Mouse (Mus musculus) spleen, postnatal 14 days (tissue): ENCODE measurements at regions not wholly inside any gene's neighbourhood (a gene's known extent, or its start where the extent isn't known, plus 50 kb on each side); places are given as distances from the start of the nearest gene placed in this dataset.
"Not testable (repeated sequence)": the region's sequence is repeated elsewhere in the genome, so short reads cannot be mapped to it uniquely, and the experiment has no call there.

Source experiments
- DNase-seq, 2 experiments: peaks; one replicate each; pipeline ENCODE4 v3.0.0; 2021 to 2022; ENCODE audit warnings: low spot score in 2 of 2

DNA sequence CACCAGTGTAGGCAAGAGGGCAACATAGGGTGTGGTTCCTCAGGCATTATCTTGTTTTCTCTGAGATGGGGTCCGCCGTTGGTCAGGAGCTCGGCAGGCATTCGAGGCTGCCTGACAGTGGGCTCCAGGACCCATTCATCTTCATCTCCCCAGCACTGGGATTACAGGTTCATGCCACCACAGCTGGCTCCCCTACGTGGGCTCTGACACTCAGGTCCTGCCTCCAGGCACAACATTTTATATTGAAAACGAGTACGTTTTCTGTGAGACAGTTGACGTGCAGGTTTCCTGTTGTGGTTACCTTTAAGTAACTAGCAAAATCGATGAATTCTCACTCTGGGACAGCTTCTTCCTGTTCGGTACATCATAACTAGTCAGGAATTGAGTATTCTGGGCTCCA lies 157.3 kb upstream of the Arglu1 start:
- no peak for DNase-seq

DNA sequence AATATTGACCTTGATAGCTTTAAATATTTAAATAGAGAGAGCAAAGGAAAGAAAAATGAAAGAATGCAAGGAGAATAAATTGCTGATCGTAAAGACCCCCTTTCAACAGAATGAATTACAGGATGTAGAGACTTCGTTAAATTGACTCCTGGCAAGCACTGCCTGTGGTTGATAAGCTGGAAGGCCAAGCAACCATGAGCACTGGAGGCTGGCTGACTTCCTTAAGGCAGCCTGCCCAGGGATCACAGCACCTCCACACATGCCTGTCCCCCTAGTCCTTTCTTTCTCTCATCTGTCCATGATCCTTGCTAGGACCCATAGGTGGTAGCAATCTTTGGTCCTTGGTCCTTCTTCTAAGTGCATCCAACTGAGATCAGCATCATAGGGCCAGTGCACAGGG lies 152.0 kb upstream of the Arglu1 start:
- DNase-seq = no peak

DNA sequence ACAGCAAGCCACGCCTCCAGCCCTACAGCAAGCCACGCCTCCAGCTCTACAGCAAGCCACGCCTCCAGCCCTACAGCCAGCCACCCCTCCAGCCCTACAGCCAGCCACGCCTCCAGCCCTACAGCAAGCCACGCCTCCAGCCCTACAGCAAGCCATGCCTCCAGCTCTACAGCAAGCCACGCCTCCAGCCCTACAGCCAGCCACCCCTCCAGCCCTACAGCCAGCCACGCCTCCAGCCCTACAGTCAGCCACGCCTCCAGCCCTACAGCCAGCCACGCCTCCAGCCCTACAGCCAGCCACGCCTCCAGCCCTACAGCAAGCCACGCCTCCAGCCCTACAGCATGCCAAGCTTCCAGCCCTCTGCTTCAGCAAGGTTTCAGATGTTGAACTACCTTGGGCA lies 145.8 kb upstream of the Arglu1 start:
- DNase-seq = not testable (repeated sequence)

DNA sequence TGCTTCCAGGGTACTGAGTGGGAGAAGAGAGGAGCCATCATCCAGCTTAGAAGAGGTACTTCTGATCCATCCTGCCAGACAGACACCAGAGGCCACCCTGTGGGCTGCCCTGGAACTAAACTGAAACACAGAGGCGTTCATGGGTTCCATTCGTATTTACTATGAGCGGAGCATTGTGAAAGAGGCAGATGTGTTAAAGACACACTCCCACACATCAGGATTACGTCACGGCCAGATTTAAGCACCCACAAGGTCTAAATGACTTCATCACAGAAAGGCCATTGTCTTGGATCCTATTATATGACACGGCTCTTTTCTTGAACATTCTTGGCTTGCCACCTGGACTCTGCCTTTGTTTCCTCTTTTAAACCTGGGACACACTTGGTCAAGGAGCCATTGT lies 141.0 kb upstream of the Arglu1 start:
- DNase-seq = no peak

DNA sequence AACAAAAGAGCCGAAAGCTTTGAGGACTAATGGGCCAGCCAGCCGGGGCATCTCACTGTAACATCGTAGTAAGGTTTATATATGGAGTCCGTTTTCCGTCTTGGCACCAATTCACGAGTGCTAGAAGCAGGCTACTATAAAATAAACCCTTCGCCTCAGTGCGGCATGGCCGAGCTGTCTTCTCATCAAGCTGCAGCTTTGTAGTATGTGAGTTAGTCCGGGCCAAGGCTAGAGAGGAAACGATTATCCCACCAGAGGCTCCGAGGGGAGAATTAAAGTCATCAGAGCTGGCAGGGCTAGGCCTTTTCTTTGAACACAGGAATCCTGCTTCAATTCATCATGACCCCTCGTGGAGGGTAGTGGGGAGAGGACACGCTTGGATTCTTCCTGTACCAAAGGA lies 138.9 kb upstream of the Arglu1 start:
- no peak for DNase-seq

DNA sequence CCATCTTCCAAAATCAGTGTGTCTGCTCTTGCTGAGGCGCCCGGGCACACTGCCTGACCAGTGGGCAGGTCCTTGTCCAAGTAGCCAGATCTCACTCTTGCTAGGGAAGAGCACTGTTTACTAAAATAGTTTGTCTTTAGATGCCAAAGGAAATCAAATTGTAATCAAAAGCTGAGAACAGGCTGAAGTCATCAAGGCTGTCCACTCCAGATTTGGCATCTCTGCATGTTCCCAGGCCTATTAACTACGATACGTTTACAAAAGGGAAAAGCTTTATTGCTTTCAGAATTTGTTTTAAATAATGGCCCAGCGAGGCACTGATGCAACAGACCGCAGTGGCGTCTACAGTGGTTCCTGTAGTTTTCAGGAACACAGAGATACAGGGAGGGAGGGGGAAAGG lies 137.2 kb upstream of the Arglu1 start:
- no peak for DNase-seq

DNA sequence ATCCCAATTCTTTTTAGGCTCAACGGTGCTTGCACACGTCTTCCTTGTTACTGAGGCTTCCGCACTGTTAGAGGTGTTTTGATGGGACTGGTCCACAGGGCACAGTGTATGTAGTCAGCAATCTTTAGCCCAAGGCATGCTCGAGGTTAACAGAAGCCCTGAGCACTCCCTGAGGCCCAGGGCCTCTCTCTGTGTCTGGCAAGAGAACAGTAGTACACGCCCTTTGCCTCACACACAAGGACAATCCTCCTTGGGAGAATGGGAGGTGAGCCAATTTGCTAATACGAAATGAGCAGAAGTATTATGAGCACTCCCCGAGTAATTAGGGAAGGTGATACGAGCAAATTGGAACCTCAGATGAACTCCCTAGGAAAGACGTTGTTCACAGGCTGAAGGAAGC lies 136.5 kb upstream of the Arglu1 start:
- no peak for DNase-seq

DNA sequence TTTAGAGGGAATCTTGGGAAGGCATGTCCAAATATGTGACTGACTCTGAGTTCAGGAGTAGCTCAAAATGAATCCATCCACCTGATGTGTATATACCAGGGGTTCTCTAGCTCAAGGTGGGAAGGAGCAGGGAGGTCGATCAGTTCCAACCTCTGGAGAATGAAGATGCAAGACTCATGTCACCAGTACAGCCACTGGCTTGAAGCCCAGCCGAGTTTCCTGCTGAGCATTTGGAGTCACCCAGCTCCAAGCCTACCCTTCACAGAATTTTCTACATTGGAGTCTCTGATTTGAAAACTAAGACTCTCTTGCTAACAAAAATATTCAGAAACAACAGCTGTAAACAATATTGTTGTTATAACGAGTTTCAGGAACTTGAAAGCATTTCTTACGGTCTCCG lies 134.6 kb upstream of the Arglu1 start:
- no peak for DNase-seq

DNA sequence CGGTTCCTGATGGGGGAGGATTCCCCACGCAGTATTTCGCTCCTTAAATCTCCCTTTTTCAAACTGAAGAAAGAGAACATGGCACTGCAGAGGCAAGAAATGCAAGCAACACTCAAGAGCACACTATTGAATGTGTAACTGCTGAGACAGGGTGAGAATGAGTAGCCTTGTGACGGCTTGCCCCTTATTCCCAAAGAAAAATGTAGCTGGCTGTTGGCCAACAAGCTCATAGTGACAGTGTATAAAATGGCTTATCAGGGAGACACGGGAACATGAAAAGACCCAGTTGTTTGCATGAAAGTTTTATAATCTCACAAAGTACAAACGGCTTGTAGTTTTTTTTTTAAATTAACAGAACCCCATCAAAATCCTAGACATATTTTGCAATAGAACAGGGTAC lies 130.8 kb upstream of the Arglu1 start:
- no peak for DNase-seq

DNA sequence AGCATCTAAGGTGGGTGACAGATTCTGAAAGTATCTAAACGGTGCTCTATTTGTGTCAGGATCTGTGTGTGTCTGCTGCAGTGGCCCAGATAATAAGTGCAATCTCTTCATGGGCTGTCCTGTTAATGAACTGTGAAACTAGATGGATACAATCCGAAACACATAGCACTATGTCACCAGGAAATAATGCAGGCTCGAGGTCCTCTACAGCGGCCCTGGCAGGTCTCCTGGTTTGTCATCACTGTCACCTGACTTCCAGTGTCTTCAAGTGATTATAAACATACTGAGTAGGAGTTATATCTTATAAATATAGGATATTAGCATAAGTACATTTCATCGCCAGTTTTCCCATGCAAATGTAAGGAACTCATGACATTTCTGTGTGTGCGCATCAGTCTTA lies 130.3 kb upstream of the Arglu1 start:
- DNase-seq = no peak

DNA sequence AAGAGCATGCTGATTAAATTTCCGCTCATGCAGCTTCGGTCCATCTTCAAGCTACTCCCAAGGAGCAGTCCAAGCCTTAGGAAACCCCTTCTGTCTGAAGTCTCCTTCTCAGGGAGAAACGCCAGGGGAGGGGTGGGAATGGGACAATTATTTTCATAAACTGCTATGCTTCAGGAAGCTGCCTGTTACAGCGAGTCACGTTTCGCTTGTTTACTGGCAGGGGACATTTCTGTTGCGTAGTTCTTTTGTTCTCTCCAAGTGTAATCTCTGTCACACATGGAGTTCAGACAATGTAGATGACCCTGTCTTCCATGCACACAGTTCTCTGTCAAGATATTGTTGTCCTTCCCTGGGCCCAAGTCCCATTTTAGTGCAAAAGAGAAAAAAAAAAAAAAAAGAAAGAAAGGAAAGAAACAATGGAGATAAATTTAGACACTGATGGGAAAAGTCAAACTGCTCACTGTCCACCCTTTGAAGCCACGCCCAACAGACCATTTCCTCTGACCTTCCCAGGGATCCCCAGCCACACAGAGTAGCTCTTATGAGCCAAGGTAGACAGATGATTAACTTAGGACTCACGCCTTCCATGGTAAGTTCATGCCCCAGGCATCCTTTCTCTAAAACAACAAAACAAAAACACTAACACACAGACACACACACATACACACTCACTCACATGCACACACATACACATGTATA lies 129.1 kb upstream of the Arglu1 start:
- no peak for DNase-seq

DNA sequence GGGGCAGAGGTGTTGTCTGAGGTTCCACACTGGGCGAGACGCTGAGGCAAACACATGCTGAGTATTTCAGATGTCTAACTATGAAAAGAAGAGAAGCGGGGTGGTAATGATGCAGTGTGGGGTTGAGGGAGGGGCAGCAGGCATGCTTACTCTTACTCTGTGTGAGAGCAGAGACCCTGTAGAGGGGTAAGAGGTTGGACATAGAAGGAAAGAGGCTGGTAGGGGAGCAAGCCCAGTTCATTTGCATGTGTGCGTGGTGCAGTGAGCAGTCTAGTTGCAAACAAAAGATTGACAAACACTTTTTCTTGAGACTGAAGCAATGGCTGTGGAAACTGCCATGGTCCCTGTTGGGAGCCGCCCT lies 122.5 kb upstream of the Arglu1 start:
- no peak for DNase-seq

DNA sequence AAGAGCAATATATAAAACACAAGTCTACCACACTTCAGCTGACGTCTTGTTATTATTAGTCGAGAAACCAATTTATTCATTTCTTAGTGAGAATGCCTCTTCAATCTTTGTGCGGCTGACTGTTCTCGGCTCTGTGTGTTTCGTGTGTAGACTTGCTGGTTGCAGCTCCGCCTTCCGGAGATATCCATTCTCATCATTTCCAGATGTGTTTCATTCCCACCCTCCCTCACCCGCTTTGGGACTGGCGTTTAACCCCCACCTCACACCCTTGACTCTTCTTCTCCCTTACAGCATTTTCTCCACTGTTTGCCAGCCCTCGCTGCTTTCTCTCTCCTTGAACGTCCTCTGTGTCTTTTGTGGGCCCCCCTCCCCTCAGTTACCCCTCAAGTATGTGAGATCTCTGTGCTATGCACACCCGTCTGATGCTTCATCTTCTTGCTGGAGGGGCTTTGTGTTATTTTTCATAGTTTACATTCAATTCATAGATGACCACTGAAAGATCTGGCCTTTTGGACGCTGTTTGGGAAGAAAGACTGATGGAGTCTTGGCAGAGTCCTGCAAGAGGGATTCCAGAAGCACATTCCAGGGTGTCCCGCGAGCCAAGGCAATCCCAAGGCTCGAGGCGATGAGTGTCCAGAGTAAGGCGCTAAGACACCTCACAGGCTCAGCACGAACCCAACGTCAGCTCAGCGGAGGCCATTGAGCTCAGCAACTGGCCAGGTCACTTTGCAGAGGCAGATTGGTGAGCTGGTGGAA lies 121.9 kb upstream of the Arglu1 start:
- no peak for DNase-seq

DNA sequence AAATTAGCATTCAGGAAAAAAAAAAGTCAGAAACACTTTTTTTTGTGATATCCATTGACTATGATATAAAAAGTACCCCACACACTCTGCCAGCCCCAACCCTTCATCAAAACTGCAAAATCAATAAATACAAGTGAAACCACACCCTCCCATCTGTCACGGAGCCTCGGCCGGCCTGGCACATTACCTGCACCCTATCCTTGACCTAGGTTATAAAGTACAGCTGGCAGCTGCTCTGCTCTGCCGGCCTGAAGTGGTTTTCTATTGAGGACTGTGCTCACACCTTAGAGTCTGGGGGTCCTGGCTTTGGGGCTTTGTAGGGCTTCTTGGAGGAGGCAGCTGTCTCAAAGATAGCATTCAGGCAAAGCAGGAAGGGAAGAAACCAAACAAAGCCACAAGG lies 120.6 kb upstream of the Arglu1 start:
- DNase-seq = no peak

DNA sequence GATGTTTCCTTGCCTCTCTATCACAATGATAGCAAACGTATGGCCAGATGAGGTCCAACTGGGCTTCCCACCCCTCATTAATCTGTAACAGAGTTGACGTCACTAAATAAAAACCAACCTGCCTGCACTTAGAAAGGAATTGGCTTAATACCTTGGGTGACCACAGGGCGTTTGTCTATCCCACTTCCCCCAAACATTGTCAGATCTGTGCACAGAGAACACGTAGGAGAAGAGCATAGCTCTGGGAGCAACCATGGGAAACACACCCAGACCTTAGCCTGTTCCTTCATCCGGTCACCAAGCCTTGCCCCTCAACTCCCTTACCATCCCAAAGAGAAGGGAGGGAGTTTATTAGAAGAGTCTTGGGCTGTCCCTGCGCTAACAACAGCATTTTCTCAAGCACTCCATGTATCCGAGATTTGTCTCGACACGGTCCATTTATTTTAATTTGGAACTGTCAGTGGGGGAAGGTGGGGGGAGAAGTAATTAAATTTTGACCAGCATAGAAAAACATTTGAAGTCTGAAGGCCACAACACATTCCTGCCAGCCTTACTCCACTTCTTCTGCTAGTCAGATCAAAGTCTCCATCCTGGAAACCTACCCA lies 119.6 kb upstream of the Arglu1 start:
- no peak for DNase-seq

DNA sequence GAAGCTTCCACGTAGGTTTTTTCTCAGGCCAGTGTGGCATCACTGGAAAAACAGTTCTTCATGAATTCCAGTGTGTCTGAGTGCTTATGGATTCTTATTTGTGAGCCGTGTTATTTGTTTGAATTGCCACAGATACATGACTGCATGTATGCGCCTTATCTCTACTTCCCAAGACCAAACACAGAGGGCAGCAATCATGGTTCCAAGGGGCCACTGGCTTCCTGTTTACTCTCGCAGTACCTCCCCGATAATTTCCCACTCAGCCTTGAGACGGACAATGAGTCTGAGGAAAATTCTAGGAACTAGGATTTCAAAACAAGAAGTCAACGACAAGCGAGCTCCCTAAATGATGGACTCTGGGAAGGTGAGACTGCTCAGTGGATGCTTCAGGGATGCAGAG lies 119.0 kb upstream of the Arglu1 start:
- DNase-seq = no peak

DNA sequence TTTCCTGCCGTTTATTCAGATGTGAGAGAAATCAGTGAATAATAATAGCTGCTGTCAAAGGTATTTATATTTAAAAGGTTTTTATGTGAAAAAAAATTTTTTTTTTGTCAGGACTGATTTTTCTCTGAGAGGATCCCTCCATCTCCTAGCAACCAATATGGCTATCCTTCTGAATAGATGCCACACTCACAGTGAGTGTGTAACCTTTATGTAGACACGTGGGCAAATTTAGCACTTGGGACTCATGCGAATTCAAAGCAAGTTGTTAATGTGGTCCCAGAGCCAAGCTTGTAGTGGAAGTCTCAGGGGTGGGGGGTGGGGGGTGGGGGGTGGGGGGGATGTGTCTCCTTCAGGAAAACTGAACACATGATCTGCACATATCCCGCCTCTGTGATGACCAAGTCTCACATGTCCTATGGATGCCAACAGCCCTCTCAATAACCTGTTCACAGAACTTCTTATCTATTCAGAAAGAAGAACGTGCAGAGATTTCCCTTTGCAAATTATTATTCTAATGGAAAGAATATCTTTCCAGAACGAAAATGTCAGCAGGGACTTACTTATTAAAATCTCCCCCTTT lies 112.5 kb upstream of the Arglu1 start:
- DNase-seq = no peak

DNA sequence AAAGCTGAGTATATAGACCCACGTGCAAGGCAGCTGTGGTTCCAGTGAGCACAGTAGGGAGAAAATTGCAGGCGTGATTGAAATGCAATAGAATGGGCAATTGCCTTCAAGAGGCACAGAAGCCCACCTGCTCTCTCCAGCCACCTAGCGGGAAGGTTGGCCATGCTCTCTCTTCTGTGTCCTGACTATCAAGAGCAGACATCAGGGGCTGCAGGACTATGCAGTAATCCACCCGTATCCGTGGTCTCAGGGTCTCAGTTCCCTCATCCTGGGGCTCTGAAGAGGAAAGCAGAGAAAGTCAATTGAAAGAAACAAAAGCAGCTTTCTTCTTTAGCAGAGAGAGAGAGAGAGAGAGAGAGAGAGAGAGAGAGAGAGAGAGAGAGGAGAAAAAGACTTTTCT lies 112.0 kb upstream of the Arglu1 start:
- no peak for DNase-seq

DNA sequence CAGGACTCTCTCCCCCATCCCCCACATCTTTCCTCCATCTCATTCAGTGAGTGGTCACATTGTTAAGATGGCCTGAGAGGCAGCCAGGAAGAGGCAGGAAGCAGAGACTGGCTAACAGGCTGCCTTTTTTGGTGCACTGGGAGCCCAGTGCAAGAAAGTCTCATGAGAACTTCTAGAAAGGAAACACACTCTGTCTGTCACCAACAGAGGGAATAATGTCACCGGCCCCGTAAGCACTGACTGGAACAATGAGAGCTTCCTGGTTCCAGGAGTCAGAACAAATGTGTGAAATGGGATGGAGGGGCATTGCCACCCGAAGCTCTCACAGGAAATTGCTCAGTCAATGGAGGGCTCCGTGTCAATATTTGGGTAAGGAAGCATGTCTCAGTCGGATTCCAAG lies 111.3 kb upstream of the Arglu1 start:
- DNase-seq = no peak

DNA sequence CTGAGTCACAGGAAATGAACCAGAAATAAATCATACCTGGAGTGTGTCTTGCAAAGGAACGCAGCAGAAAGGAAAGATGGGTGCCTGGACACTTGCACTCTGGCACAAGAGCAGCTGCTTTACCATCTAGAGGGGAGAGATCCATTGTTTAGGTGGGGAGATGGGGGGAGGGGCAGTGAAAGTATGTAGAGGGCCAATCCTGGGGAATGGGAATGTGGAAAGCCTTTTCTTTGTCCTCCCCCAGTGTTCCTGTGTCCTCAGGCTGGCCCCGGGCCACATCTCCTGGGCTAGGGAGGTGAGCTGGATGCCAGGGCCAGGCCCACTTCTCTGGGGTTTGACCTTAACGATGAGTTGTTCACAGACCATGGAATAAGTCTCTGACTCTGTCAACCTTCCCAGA lies 107.2 kb upstream of the Arglu1 start:
- no peak for DNase-seq

DNA sequence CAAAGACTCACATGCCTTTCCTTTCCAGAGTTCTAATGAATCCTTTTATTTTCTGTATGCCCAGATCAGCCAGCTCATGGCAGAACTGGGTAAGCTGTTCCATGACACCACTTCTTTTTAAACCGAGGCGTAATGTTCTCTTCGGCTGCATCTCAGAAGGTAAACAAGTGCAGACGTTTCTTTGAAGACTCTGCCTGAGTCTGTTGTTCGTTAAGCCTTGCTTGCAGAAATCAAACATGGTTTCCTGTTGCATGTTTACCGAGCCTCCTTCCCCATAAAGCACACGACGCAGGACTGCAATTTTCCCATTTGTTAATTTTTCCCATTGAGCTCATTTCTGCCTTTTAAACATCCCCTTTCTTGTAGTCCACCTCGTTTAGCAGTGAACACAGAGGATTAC lies 106.6 kb upstream of the Arglu1 start:
- no peak for DNase-seq

DNA sequence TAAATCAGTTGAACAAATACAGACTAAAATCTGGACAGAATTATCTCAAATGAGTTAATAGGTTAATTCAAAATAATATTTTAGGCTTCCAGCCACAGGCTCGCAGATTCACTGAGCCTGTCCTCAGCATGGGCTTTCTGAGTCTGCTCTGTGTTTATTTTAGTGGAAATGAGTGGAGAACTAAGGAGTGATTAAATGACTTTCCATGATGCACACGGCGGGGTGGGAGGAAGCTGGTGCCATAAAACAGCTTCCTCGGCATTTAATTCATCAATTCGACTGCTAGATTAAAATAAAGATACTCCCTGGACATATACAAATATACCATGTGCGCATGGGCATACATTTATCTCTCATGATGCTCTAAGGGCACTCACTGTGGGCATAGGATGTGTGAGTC lies 104.4 kb upstream of the Arglu1 start:
- DNase-seq = no peak

DNA sequence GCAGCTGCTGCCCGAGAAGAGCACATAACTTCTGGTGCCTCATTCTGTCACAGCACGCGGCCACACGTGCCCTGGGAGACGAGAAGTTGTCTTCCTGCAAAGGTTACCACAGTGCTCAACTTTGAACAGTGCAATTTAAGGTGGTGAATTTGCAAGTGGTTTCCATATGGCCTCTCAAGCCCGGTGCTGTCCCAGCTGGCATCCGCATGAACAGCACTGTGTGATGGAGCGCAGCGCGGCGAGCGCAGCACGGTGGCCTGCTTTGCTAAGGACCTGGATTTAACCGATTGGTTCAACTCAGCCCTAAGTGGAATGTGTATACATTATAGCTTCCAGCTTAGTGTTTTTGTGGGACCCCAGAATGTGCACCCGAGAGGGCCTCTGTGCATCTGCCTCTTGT lies 89.6 kb upstream of the Arglu1 start:
- no peak for DNase-seq
